Mouse (Mus musculus): ENCODE data around the gene Lpcat2.

- no peak for TF ChIP-seq CTCF (IDR thresholded peaks at IDR 0.05; ENCODE audit: low read depth)
- TF ChIP-seq EP300 (IDR thresholded peaks at IDR 0.05; ENCODE audit: low read depth): no peak
These were observed 56.3 kb downstream of the Lpcat2 start for GRCm38 (mm10) chr8:92911477-92911876.

Measured in heart, postnatal 0 days (tissue).